Mouse (Mus musculus) midbrain, embryonic 11.5 days (tissue): ENCODE results near the gene G2e3. TPM values are rescaled to one million over a fixed set of nuclear protein-coding genes. Genes with fewer than 3 reads are reported as not detected.

Experiments used
- polyA plus RNA-seq: library from polyadenylated mRNA; unstranded; fragments of >200 nt; fragmentation: Nextera tagmentation; extraction: Ambion mirVana; gene quantifications from 2 replicates; pipeline ENCODE4 v1.2.1, GENCODE M21; 2014

The G2e3 gene
- polyA plus RNA-seq, 1 experiment from 2014 or later = 48.5 TPM

Other genes starting within 250 kb of the G2e3 start
- 77.9 and 89.6 TPM in 2 replicates for gene Scfd1, start 29.4 kb downstream of the G2e3 start, polyA plus RNA-seq
- gene Coch, start 245.3 kb downstream of the G2e3 start, polyA plus RNA-seq = 3.7 and 4.7 TPM in 2 replicates